Mouse (Mus musculus) kidney, adult 2 months (tissue): ENCODE results near the gene Myo18b.

Experiments
- CTCF ChIP-seq: fragments of 200-500 bp; conservative IDR thresholded peaks from 2 replicates; pipeline ENCODE4 v1.5.1; 2011; ENCODE audit warnings: low read depth, mild to moderate bottlenecking, control low read depth, low read length, moderate library complexity, mixed read lengths; ENCODE audit not compliant: insufficient read depth, insufficient read length
- POLR2A ChIP-seq: fragments of 200-500 bp; IDR thresholded peaks from one replicate; pipeline ENCODE4 v1.6.1; 2011; ENCODE audit warnings: low read depth, low read length, control low read depth

GRCm38 (mm10) chr5:112833866-112834265 lies 62.3 kb downstream of the Myo18b start:
- TF ChIP-seq CTCF = no peak
- TF ChIP-seq POLR2A = no peak
